Mouse (Mus musculus) lung, adult 2 months (tissue): Measurements from ENCODE around the gene Ppp1r1b. TPM values are rescaled to one million over a fixed set of nuclear protein-coding genes. Genes with fewer than 3 reads are reported as not detected.

Experiments used
- DNase-seq: peaks from one replicate; pipeline ENCODE4 v3.0.0; 2022
- H3K4me1 ChIP-seq: fragments of 200-500 bp; 2 replicates; pipeline ENCODE4 v1.6.1; 2011; ENCODE audit warnings: low read length; ENCODE audit not compliant: control insufficient read depth, insufficient read depth
- H3K4me3 ChIP-seq: fragments of 200-500 bp; replicated peaks from 2 replicates; pipeline ENCODE3; 2011; ENCODE audit warnings: low read depth, mild to moderate bottlenecking, control low read depth, low read length; ENCODE audit errors: extremely low read depth
- CTCF ChIP-seq: fragments of 200-500 bp; IDR thresholded peaks from 2 replicates; pipeline ENCODE4 v1.5.1; 2011; ENCODE audit warnings: mild to moderate bottlenecking, low read length, control low read depth; ENCODE audit not compliant: insufficient read depth
- POLR2A ChIP-seq: fragments of 200-500 bp; IDR thresholded peaks from 2 replicates; pipeline ENCODE4 v1.6.1; 2011; ENCODE audit warnings: low read depth, mild to moderate bottlenecking, control low read depth, low read length, borderline replicate concordance; ENCODE audit errors: extremely low read depth
- WGBS: fragments of 180-500 bp; shearing (Covaris S2); methylation state at CpG from one replicate; pipeline ENCODE4 v1.1.7; 2018; 5-methylcytosine and 5-hydroxymethylcytosine counted together
- polyA plus RNA-seq: library from polyadenylated mRNA; depleted of rRNA; stranded (reverse); fragments of >200 nt; gene quantifications from 2 replicates; pipeline ENCODE4 v1.2.3, GENCODE M21; 2012; rRNA removed

Ppp1r1b gene
- 20.0 and 22.1 TPM in 2 replicates for polyA plus RNA-seq

DNA sequence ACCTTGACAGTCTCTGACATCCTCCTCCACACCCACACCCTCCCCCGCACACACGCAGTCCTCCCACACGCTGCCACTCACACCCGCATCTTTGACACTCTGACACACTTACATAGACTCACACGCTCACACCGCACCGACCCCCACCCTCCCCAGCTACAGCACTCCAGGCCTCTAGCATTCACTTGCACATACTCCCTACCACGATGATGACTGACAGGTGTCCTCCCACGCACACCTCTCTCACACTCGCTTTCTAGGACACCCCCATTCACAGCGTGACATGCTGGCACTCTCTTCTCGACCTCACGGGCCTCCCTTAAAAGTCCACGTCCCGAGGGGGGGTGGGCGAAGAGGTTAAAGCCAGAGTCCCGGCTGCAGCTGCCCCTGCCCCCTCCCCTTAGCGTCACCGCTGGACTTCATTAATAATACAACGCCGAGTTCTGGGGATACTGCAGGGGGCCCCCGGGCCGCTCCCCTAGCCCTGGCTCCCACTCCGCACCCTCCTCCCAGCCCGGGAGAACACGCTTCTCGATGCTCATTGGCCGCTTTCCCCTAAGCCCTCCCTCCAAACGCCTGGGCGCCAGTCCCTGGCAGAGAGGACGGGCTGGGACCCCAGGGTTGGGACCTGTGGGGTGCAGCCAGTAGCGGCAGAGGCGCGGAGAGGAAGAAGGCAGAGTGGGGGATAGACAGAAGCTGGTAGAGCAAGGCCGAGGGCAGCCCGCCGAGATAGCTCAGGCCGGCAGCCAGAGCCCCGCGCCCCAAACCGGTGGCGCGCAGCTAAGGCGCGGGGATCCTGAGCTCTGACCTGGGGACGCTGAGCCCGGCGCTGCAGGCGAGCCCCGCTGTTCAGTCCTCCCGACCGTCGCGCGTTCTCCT, at the start of gene Ppp1r1b:
TSS of gene Ppp1r1b (plus strand) at position 322 of the 879 bp plus-strand sequence.
- under 1% methylated on average over 55 of the region's 55 CpGs for WGBS
- TF ChIP-seq POLR2A (no peak), CTCF (no peak)
- Histone ChIP-seq H3K4me1 (0 out of 2 replicates have a peak, but pooled peaks cover 4% of the 10 kb centered on the region), H3K4me3 (peak within 1 kb of the TSS; percentile 59)
- DNase-seq, result peak; percentile 66

DNA sequence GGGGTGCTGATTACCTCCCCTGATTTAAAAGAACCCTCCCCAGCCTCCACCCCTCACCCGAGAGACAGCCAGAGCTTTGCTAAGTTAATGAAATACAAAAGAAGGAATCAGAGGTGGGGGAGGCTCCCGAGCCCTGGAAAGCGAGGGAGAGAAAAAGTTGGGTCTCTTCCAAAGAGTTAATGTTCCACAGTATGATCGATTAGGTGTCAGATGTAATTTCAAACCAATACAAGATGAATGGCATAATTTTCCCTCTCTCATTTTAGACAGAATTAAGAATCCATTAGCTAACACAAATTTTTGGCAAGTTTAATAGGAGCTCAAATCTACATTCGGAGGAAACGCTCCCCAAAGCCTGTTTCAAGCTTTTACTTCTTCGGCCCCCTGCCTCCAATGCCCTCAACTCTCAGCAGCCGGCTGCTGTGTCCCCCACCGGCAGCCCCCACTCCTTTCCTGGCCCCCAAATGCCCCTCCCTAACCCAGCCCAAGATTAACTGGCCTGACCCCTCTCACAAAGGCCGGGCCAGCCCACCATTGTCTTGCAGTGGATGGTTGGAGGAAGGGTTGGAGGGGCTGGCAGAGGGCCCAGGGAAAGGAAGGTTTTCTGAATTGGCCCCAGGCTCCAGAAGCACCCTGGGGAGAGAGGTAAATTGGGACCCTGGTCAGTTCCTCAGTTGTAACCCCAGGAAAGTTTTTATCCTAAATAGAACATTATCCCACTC, 49.6 kb upstream of the Ppp1r1b start:
- 10% methylated on average over 10 of the region's 10 CpGs for WGBS
- Histone ChIP-seq H3K4me3 (no peak overlapping the region), H3K4me1 (peaks cover 3% of the 10 kb centered on the region; the same call in 1 of the 2 replicates)
- TF ChIP-seq CTCF, result no peak
- no peak for TF ChIP-seq POLR2A
- DNase-seq, result no peak

DNA sequence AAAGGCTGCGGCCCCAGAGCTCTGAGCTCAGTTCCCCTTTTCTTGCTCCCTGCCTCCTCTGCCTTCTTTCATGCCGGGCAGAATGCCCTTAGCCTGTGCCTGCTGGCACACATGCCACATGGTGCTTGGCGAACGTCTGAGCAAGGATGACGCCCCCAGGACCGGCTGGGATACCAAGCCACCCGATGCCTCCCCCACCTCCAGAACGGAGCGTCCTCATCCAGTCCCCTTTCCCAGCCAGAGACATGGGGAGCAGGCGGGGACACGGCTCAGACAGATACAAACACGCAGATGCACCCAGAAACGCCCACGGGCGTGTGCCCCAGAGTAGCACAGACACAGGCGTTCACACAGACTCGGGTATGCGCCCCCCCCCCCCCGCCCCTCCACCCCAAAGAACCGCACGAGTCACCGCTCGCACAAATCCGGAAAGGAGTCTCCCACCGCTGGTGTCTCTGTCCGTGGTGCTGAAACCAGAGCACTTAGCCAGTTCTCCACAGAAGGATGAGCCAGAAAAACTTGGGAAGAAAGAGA, 34.3 kb upstream of the Ppp1r1b start:
- WGBS, result 3% methylated on average over 26 of the region's 26 CpGs

DNA sequence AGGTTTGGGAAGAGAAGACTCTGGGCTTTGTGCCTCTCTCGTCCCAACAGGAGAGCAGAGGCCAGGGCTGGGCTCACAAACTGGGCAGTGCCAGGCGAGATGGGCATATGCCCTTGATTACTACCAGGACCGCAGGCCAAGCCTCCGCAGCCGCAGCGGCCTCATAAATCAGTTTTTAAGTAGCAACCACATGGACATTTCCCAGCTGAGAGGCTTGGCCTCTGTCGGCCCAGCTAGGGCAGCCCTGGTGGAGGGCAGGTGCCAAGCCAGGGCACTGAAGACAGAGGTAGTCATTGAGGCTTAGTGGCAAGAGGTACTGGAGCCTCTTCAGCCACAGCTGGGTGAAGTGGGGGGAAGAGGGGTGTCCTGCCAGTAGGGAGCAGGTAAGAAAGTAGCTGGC, 30.7 kb upstream of the Ppp1r1b start:
- Histone ChIP-seq H3K4me1 (no peaks in the 10 kb centered on the region), H3K4me3 (no peak overlapping the region)
- TF ChIP-seq CTCF (no peak), POLR2A (no peak)
- 6% methylated on average over 7 of the region's 7 CpGs for WGBS
- no peak for DNase-seq

More for the DNA sequence above, 34.3 kb upstream of the Ppp1r1b start:
- Histone ChIP-seq H3K4me1 (no peaks in the 10 kb centered on the region), H3K4me3 (no peak overlapping the region)
- TF ChIP-seq POLR2A (no peak), CTCF (no peak)
- peak; percentile 34 for DNase-seq

DNA sequence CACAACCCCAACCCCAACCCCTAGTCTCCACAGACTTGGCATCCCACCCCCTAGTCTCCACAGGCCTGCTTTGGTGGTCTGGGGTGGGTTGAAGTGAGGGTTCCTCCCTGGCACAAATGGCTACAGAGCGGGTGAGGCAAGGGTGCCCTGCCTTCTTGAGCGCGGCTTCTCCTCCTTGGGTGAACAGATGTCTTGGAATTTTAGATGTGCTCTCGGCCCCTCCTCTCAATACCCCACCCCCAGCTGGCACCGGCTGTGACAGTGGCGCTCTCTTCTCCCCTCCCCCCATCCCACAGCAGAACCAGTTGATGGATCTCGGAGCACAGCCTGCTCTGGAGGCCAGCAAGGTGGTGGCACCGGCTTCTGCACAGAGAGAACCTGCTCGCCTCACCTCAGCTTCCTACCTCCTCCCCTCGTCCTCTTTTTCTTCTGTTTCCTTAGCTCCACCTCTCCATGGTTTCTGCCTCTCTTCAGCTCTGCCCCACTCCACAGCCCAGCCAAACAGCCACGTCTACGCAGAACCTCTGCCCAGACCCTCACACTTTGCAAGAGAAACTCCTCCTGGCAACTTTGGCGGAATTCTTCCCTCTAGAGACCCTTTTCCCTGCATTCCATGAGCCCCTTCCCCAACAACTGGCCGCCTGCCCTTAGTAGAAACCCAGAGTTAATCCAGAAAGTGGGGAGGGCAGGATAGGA, 29.6 kb upstream of the Ppp1r1b start:
- Histone ChIP-seq H3K4me1 (no peaks in the 10 kb centered on the region), H3K4me3 (no peak overlapping the region)
- no peak for TF ChIP-seq CTCF
- DNase-seq, result no peak
- 4% methylated on average over 13 of the region's 14 CpGs for WGBS

DNA sequence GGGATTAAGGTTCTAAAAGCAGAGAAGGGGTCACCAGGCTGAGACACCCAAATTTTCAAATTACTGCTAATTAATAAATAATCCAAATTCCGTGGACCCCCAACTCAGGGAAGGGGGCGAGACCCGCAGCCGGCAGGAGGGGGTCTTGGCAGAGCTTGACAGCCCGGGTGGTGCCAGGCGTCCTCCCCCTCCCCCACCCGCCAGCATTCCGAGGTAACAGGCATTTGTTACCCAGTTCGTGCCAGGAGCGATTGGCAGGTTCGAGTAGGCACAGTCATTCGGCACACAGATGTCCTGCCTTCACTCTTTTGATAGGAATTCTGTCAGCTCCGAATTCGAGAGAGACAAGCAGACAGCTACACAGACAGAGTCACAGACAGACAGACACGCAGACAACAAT, 29.1 kb upstream of the Ppp1r1b start:
- WGBS, result 4% methylated on average over 15 of the region's 15 CpGs
- TF ChIP-seq CTCF (no peak), POLR2A (no peak)

DNA sequence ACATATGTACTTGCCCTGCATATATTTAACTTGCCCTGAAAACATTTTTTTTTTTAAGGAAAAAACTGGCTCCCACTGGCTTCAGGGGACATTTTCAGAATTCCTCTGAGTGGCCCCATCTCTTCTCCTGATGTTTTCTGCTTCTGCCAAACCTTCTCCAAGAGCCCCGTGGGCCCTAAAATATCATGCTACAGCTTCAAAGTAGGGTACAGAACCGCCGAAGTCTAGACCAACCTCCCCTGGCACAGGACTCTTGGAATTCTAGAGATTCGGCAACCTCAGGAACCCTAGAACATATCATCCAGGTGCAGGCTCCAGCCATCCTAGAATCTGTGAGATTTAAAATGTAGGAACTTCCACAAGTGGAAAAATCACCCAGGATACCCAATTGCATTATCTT, 28.7 kb upstream of the Ppp1r1b start:
- 20% methylated on average over 4 of the region's 4 CpGs for WGBS
- Histone ChIP-seq H3K4me1 (no peaks in the 10 kb centered on the region), H3K4me3 (no peak overlapping the region)
- no peak for DNase-seq
- TF ChIP-seq CTCF, result no peak
- no peak for TF ChIP-seq POLR2A

More for the DNA sequence above, 29.1 kb upstream of the Ppp1r1b start:
- Histone ChIP-seq H3K4me1 (no peaks in the 10 kb centered on the region), H3K4me3 (no peak overlapping the region)
- DNase-seq, result no peak

DNA sequence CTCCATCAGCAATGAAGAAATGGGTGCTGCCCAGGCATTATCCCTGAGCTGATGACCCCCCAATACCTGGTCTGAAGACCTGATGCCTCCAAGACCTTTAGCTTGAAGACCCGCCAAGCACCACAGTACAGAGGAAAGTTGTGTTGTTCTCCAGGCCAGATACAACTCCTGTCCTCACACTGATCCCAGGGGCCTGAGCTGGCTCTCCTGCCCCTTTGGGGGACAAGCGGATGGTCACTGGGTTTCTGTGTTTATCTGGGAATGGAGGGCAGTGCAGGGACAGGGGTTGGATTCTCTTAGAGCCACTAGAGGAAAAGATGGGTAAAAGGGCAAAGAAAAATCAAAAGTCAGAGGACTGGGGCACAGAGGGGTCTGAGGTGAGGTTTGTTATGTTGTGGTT, 28.3 kb upstream of the Ppp1r1b start:
- WGBS, result 13% methylated on average over 2 of the region's 2 CpGs
- TF ChIP-seq POLR2A, result no peak
- H3K4me1 ChIP-seq, result no peaks in the 10 kb centered on the region
- no peak for DNase-seq
- no peak overlapping the region for H3K4me3 ChIP-seq

DNA sequence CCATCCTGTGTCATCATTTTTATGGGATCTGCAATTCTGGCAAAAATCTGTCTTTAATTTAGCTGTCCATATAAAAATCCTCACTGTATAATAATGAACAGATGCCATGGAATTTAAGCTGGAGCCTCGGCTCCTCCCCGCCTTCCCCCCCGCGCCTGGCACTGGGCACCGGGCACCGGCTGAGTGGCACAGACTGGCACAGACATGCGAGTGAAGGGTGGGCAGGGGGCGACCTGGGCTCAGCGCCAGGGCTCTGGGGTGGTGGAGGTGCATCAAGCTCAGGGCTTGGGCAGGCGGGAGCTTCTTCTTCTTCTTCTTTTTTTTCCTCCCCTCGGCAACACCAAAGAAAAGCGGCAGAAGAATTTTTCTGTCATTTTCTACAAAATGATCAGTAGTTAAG, 27.8 kb upstream of the Ppp1r1b start:
- TF ChIP-seq CTCF, result no peak
- H3K4me3 ChIP-seq, result no peak overlapping the region
- WGBS, result 13% methylated on average over 12 of the region's 12 CpGs
- no peak for DNase-seq
- no peaks in the 10 kb centered on the region for H3K4me1 ChIP-seq
